Mouse (Mus musculus) c-Kit-positive CD71-negative TER-119-negative erythroid progenitor cells, embryonic 14.5 days (primary cell): Measurements from ENCODE around the gene Gm6763.
"Not testable (repeated sequence)": the region's sequence is repeated elsewhere in the genome, so short reads cannot be mapped to it uniquely, and the experiment has no call there.

Source experiments
- DNase-seq: peaks from one replicate; pipeline ENCODE4 v3.0.0-alpha.2; 2013; ENCODE audit warnings: low read depth

Gene Gm6763

GRCm38 (mm10) chr10:104151197-104151596 is at the start of gene Gm6763:
Gene Gm6763, plus strand, starts transcription at chr10:104151497.
- not testable (repeated sequence) for DNase-seq

DNA sequence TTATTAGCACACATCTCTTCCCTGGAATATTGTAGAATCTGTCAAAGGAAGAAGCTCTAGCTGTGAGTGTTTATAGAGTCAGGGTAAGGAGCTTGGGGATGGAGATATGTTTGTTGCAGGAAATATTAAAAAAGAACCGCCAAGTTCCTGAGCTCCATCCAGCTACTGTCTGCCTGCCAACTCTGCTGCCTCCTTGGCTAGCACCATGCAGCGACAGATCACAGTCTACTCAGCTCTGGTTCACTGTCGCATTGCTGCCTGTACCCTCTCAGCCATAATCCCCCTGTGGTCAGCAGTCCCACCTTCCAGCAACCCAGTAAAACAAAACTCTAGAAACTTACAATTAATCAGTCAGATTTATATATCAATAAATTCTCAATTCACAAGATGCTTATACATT is 41.3 kb upstream of the Gm6763 start:
- no peak for DNase-seq

DNA sequence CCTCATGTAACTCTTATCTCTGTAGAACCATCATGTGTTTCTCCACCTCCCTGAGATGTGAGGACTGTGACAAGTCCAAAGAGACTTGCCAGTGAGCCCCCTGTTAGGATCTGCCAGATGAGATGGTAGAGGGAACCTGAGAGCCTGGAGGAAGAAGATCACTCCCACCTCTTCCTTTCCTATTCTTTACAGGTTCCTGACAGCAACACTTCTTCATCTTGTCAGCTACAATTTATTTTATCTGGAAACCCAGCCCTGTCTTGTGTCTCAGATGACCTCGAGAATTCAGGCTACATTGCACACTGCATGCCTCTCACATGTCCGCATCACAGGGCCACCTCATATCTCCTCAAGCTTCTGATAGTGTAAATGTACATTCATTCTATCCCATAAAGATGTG is 33.0 kb upstream of the Gm6763 start:
- no peak for DNase-seq

DNA sequence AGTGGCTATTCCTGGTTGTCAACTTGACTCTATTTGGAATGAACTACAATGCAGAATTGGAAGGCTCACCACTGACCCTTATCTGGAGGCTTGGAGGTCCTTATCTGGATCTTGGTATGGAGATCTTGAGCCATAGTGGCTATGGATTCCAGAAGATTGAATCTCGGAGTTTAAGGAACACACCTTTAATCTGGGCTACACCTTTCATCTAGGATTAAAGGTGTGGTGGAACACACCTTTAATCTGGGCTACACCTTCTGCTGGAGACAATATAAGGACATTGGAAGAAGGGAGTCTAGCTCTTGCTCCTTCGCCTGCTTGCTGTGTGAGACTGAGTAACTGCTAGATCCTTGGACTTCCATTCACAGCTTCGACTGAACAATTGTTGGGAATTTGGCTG is 8.6 kb upstream of the Gm6763 start, which contains the start of gene Gm21293:
Gene Gm21293 (plus strand): TSS at position 301 of the 400 bp plus-strand sequence.
- DNase-seq: not testable (repeated sequence)

DNA sequence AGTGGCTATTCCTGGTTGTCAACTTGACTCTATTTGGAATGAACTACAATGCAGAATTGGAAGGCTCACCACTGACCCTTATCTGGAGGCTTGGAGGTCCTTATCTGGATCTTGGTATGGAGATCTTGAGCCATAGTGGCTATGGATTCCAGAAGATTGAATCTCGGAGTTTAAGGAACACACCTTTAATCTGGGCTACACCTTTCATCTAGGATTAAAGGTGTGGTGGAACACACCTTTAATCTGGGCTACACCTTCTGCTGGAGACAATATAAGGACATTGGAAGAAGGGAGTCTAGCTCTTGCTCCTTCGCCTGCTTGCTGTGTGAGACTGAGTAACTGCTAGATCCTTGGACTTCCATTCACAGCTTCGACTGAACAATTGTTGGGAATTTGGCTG is 8.4 kb downstream of the Gm6763 start, which contains the start of gene Gm8764:
Gene Gm8764 (plus strand): TSS at position 301 of the 400 bp plus-strand sequence.
- DNase-seq: not testable (repeated sequence)

DNA sequence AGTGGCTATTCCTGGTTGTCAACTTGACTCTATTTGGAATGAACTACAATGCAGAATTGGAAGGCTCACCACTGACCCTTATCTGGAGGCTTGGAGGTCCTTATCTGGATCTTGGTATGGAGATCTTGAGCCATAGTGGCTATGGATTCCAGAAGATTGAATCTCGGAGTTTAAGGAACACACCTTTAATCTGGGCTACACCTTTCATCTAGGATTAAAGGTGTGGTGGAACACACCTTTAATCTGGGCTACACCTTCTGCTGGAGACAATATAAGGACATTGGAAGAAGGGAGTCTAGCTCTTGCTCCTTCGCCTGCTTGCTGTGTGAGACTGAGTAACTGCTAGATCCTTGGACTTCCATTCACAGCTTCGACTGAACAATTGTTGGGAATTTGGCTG is 16.9 kb downstream of the Gm6763 start, which contains the start of gene Gm21304:
Gene Gm21304 (plus strand): TSS at position 301 of the 400 bp plus-strand sequence.
- DNase-seq: not testable (repeated sequence)

DNA sequence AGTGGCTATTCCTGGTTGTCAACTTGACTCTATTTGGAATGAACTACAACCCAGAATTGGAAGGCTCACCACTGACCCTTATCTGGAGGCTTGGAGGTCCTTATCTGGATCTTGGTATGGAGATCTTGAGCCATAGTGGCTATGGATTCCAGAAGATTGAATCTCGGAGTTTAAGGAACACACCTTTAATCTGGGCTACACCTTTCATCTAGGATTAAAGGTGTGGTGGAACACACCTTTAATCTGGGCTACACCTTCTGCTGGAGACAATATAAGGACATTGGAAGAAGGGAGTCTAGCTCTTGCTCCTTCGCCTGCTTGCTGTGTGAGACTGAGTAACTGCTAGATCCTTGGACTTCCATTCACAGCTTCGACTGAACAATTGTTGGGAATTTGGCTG is 25.4 kb downstream of the Gm6763 start, which contains the start of gene Gm21312:
Gene Gm21312 (plus strand): TSS at position 301 of the 400 bp plus-strand sequence.
- not testable (repeated sequence) for DNase-seq

DNA sequence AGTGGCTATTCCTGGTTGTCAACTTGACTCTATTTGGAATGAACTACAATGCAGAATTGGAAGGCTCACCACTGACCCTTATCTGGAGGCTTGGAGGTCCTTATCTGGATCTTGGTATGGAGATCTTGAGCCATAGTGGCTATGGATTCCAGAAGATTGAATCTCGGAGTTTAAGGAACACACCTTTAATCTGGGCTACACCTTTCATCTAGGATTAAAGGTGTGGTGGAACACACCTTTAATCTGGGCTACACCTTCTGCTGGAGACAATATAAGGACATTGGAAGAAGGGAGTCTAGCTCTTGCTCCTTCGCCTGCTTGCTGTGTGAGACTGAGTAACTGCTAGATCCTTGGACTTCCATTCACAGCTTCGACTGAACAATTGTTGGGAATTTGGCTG is 33.9 kb downstream of the Gm6763 start, which contains the start of gene Gm20765:
Gene Gm20765 (plus strand): TSS at position 301 of the 400 bp plus-strand sequence.
- not testable (repeated sequence) for DNase-seq

DNA sequence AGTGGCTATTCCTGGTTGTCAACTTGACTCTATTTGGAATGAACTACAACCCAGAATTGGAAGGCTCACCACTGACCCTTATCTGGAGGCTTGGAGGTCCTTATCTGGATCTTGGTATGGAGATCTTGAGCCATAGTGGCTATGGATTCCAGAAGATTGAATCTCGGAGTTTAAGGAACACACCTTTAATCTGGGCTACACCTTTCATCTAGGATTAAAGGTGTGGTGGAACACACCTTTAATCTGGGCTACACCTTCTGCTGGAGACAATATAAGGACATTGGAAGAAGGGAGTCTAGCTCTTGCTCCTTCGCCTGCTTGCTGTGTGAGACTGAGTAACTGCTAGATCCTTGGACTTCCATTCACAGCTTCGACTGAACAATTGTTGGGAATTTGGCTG is 42.4 kb downstream of the Gm6763 start, which contains the start of gene Gm4340:
Gene Gm4340 (plus strand): TSS at position 301 of the 400 bp plus-strand sequence.
- not testable (repeated sequence) for DNase-seq
